Mouse (Mus musculus): ENCODE data around the gene Medag. TPM values are rescaled to one million over a fixed set of nuclear protein-coding genes. Genes with fewer than 3 reads are reported as not detected.

The Medag gene
- polyA plus RNA-seq, 1 experiment from 2014 or later = 2.4 TPM

GRCm38 (mm10) chr5:149375074-149375888, 36.3 kb upstream of the Medag start:
- peak overlapping the region; percentile 24; the same call in 1 of the 2 replicates for H3K9ac ChIP-seq
- no peaks in the 10 kb centered on the region for H3K9me3 ChIP-seq
- no peaks in the 10 kb centered on the region for H3K36me3 ChIP-seq
- no peaks in the 10 kb centered on the region for H3K27me3 ChIP-seq (replicated peaks)
- H3K4me1 ChIP-seq (replicated peaks) = peaks cover 40% of the 10 kb centered on the region
- H3K4me3 ChIP-seq (replicated peaks) = no peak overlapping the region
- peak overlapping the region; percentile 31 for H3K4me2 ChIP-seq (replicated peaks)
- no peak for ATAC-seq
- H3K27ac ChIP-seq = no peak overlapping the region
- WGBS = 44% methylated on average over 14 of the region's 14 CpGs

- Histone ChIP-seq H3K4me1 (replicated peaks) (peaks cover 43% of the 10 kb centered on the region), H3K4me2 (replicated peaks) (peak overlapping the region; percentile 31), H3K27me3 (replicated peaks) (no peaks in the 10 kb centered on the region), H3K36me3 (no peaks in the 10 kb centered on the region), H3K27ac (no peak overlapping the region), H3K9ac (peak overlapping the region; percentile 24; the same call in 1 of the 2 replicates), H3K4me3 (replicated peaks) (no peak overlapping the region), H3K9me3 (no peaks in the 10 kb centered on the region)
- 1% methylated on average over 8 of the region's 8 CpGs for WGBS
- peak; percentile 80 for ATAC-seq
Measured at GRCm38 (mm10) chr5:149375889-149376212, 35.7 kb upstream of the Medag start.

DNA sequence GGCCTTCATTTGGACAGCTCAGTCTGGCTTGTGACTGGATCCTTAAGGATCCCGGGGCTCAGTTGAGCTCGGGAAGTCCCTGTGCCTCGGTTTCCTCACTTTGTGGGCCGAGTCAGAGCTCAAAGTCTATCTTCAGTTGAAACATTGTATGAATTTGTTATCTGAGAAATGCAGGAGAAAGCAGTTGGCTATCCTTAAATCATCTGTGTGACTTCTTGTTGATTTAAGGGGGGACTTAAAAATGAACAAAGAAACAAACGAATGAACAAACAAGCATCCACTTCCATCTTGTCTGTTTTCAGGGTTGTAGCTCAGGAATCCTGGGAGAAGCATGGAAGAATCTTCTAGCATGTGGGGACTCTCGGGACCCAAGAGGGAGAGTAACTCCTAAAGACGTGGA, 35.2 kb upstream of the Medag start:
- Histone ChIP-seq H3K9ac (no peak overlapping the region), H3K4me1 (replicated peaks) (peaks cover 45% of the 10 kb centered on the region), H3K27ac (no peak overlapping the region), H3K36me3 (no peaks in the 10 kb centered on the region), H3K4me2 (replicated peaks) (peak overlapping the region; percentile 31; the same call in 1 of the 2 replicates), H3K27me3 (replicated peaks) (no peaks in the 10 kb centered on the region), H3K4me3 (replicated peaks) (no peak overlapping the region), H3K9me3 (no peaks in the 10 kb centered on the region)
- ATAC-seq = peak; percentile 10; the same call in 1 of the 2 replicates
- WGBS = 74% methylated on average over 7 of the region's 7 CpGs

DNA sequence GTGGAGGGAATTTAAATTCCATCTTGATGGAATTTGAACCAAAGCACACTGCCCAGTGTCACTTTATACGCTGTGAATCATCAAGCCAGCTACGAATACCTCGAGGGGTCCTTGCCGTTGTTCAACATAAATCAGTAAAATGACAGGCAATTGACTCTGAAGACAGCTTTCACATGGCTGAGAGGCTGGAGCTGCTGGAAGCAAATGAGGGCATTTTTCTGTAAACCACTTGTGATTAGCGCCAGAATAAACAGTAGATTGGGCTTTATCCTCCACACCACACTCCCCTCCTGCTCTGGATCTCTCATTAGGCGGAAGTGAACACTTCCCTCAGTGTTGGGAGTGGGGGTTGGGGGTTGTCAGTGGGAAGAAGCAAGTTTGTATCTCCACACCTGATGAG, 34.3 kb upstream of the Medag start:
- Histone ChIP-seq H3K27me3 (replicated peaks) (no peaks in the 10 kb centered on the region), H3K4me1 (replicated peaks) (peaks cover 50% of the 10 kb centered on the region), H3K9me3 (no peaks in the 10 kb centered on the region), H3K9ac (no peak overlapping the region), H3K4me3 (replicated peaks) (no peak overlapping the region), H3K36me3 (no peaks in the 10 kb centered on the region), H3K27ac (peak overlapping the region; percentile 62), H3K4me2 (replicated peaks) (no peak overlapping the region)
- WGBS = 4% methylated on average over 6 of the region's 6 CpGs
- ATAC-seq = peak; percentile 24; the same call in 1 of the 2 replicates

DNA sequence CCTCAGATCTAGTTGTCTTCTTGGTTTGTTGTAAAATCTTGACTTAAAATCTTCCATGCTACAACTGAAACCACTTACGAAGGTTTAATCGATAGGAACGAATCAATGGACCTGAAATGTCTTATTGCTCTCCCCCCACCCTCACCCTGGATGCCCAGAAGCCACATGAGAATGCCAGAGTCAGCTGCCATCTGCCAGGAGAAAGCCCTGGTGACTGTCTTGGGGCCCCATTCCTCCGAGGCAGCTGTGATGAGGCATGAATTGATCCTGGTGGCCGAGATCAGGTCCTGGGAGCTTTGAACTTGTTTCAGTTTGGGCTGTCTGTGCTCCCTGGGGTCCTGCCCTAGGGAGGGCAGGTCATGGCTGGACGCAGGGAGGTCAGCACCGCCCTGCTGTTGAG, 33.0 kb upstream of the Medag start:
- H3K4me2 ChIP-seq (replicated peaks) = no peak overlapping the region
- no peak for ATAC-seq
- H3K36me3 ChIP-seq = no peaks in the 10 kb centered on the region
- H3K4me1 ChIP-seq (replicated peaks) = peaks cover 46% of the 10 kb centered on the region
- 81% methylated on average over 7 of the region's 7 CpGs for WGBS
- H3K9me3 ChIP-seq = no peaks in the 10 kb centered on the region
- H3K27me3 ChIP-seq (replicated peaks) = no peaks in the 10 kb centered on the region
- H3K27ac ChIP-seq = no peak overlapping the region
- no peak overlapping the region for H3K9ac ChIP-seq
- H3K4me3 ChIP-seq (replicated peaks) = no peak overlapping the region

GRCm38 (mm10) chr5:149379131-149379784, 32.3 kb upstream of the Medag start:
- no peak for ATAC-seq
- Histone ChIP-seq H3K36me3 (no peaks in the 10 kb centered on the region), H3K9ac (no peak overlapping the region), H3K9me3 (no peaks in the 10 kb centered on the region), H3K4me3 (replicated peaks) (no peak overlapping the region), H3K4me1 (replicated peaks) (peaks cover 40% of the 10 kb centered on the region), H3K27me3 (replicated peaks) (no peaks in the 10 kb centered on the region), H3K4me2 (replicated peaks) (no peak overlapping the region), H3K27ac (peak overlapping the region; percentile 33; the same call in 1 of the 2 replicates)
- WGBS = 72% methylated on average over 16 of the region's 16 CpGs

DNA sequence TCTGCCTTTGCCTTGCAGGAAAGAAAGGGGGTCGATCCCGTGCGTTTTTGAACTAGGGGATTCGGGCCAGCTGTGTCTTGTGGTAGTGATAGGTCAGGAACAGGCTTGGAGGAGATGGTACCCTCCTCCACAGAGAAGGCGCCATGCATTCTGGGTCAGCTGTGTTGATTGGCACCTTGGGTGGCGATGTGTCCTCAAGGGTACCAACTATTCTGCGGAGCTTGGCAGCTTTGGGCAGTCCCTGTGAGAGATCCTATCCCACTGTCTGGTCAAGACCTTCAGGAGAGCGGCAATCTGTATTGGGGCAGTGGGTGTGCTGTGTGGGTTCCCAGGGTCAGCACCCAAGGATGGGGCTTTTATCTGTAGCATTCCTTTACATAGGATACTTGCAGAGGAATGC, 31.7 kb upstream of the Medag start:
- no peaks in the 10 kb centered on the region for H3K27me3 ChIP-seq (replicated peaks)
- H3K9ac ChIP-seq = no peak overlapping the region
- no peak for ATAC-seq
- peaks cover 40% of the 10 kb centered on the region for H3K4me1 ChIP-seq (replicated peaks)
- no peak overlapping the region for H3K4me2 ChIP-seq (replicated peaks)
- no peak overlapping the region for H3K4me3 ChIP-seq (replicated peaks)
- H3K27ac ChIP-seq = peak overlapping the region; percentile 33; the same call in 1 of the 2 replicates
- H3K36me3 ChIP-seq = no peaks in the 10 kb centered on the region
- no peaks in the 10 kb centered on the region for H3K9me3 ChIP-seq
- 89% methylated on average over 8 of the region's 8 CpGs for WGBS

DNA sequence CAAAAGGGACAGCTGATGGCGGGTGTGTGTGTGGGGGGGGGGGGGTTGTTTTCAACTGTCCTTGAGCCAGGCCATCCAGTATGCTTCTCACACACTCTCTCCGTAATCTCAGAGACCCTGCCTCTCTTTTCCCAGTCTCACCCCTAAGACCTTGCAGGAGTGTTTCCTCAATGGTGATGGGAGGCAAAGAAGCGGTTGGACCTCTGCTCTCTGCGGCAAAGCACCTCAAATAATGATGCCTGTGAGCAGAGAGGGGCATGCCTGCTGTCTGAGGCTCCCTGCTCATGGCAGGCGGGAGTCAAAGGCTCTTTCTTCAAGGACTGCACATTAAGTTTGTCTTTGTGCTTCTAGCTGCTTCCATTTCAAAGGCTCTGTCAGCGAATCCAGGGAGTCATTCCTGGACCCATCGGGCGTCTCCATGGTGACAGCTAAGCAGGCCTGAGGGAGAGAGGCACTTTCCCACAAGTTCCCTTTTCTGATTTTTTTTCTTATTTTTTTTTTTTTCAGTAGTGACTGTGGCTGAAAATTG, 31.1 kb upstream of the Medag start:
- Histone ChIP-seq H3K4me1 (replicated peaks) (peaks cover 38% of the 10 kb centered on the region), H3K9me3 (no peaks in the 10 kb centered on the region), H3K9ac (no peak overlapping the region), H3K36me3 (no peaks in the 10 kb centered on the region), H3K27ac (0 out of 2 replicates have a peak overlapping the region, but pooled peaks have one; percentile 32), H3K4me3 (replicated peaks) (no peak overlapping the region), H3K27me3 (replicated peaks) (no peaks in the 10 kb centered on the region), H3K4me2 (replicated peaks) (no peak overlapping the region)
- ATAC-seq = no peak
- 48% methylated on average over 8 of the region's 8 CpGs for WGBS

- Histone ChIP-seq H3K27me3 (replicated peaks) (no peaks in the 10 kb centered on the region), H3K4me3 (replicated peaks) (no peak overlapping the region), H3K9me3 (no peaks in the 10 kb centered on the region), H3K9ac (no peak overlapping the region), H3K36me3 (no peaks in the 10 kb centered on the region), H3K4me1 (replicated peaks) (peaks cover 25% of the 10 kb centered on the region), H3K27ac (no peak overlapping the region), H3K4me2 (replicated peaks) (no peak overlapping the region)
- 54% methylated on average over 4 of the region's 4 CpGs for WGBS
- no peak for ATAC-seq
Measured at GRCm38 (mm10) chr5:149381948-149382347, 29.6 kb upstream of the Medag start.

DNA sequence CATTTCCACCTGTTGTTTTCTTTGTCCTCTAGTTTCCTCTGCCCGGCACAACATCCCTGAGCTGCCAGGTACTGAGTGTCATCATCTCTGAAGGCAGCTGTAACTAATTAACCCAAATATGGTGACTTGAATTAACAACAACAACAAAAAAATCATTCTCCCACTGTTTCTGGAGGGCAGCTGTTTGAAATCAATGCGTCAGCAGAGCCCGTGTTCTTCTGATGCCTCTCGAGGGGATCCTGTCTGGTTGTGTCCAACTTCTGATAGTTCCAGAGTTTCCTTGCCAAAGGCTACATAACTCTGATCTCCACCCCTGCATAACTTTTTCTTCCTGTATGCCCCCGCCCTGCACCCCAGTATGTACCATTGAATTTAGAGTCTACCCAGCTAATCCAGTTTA, 28.9 kb upstream of the Medag start:
- H3K27ac ChIP-seq = no peak overlapping the region
- whole genome bisulfite sequencing = 82% methylated on average over 5 of the region's 5 CpGs

GRCm38 (mm10) chr5:149385228-149385961, 26.2 kb upstream of the Medag start:
- Histone ChIP-seq H3K9me3 (no peaks in the 10 kb centered on the region), H3K4me1 (replicated peaks) (peaks cover 15% of the 10 kb centered on the region; the same call in 1 of the 2 replicates), H3K27ac (no peak overlapping the region), H3K27me3 (replicated peaks) (no peaks in the 10 kb centered on the region), H3K36me3 (no peaks in the 10 kb centered on the region), H3K4me3 (replicated peaks) (no peak overlapping the region), H3K9ac (no peak overlapping the region), H3K4me2 (replicated peaks) (no peak overlapping the region)
- no peak for ATAC-seq
- 73% methylated on average over 7 of the region's 7 CpGs for WGBS

More for the DNA sequence above, 28.9 kb upstream of the Medag start:
- Histone ChIP-seq H3K36me3 (no peaks in the 10 kb centered on the region), H3K9me3 (no peaks in the 10 kb centered on the region), H3K4me2 (replicated peaks) (no peak overlapping the region), H3K4me3 (replicated peaks) (no peak overlapping the region), H3K4me1 (replicated peaks) (peaks cover 20% of the 10 kb centered on the region; the same call in 1 of the 2 replicates), H3K9ac (no peak overlapping the region), H3K27me3 (replicated peaks) (no peaks in the 10 kb centered on the region)
- ATAC-seq = no peak

- no peak for ATAC-seq
- H3K27me3 ChIP-seq (replicated peaks) = no peaks in the 10 kb centered on the region
- H3K4me1 ChIP-seq (replicated peaks) = peaks cover 15% of the 10 kb centered on the region; the same call in 1 of the 2 replicates
- no peaks in the 10 kb centered on the region for H3K9me3 ChIP-seq
- no peak overlapping the region for H3K27ac ChIP-seq
- H3K9ac ChIP-seq = no peak overlapping the region
- H3K4me3 ChIP-seq (replicated peaks) = no peak overlapping the region
- no peaks in the 10 kb centered on the region for H3K36me3 ChIP-seq
- WGBS = 76% methylated on average over 5 of the region's 5 CpGs
- H3K4me2 ChIP-seq (replicated peaks) = no peak overlapping the region
Measured at GRCm38 (mm10) chr5:149386294-149386850, 25.2 kb upstream of the Medag start.

Measured in intestine, embryonic 15.5 days (tissue).